Mouse (Mus musculus) CD4-positive naive resting alpha-beta T cell, adult 57 days (primary cell): ENCODE data around the gene Mapre1. TPM values are rescaled to one million over a fixed set of nuclear protein-coding genes. Genes with fewer than 3 reads are reported as not detected.

Experiments
- total RNA-seq: library from RNA; stranded (reverse); gene quantifications from one replicate; pipeline ENCODE4 v1.2.4, GENCODE M21; 2023

Gene Mapre1
- total RNA-seq = 132 TPM

DNA sequence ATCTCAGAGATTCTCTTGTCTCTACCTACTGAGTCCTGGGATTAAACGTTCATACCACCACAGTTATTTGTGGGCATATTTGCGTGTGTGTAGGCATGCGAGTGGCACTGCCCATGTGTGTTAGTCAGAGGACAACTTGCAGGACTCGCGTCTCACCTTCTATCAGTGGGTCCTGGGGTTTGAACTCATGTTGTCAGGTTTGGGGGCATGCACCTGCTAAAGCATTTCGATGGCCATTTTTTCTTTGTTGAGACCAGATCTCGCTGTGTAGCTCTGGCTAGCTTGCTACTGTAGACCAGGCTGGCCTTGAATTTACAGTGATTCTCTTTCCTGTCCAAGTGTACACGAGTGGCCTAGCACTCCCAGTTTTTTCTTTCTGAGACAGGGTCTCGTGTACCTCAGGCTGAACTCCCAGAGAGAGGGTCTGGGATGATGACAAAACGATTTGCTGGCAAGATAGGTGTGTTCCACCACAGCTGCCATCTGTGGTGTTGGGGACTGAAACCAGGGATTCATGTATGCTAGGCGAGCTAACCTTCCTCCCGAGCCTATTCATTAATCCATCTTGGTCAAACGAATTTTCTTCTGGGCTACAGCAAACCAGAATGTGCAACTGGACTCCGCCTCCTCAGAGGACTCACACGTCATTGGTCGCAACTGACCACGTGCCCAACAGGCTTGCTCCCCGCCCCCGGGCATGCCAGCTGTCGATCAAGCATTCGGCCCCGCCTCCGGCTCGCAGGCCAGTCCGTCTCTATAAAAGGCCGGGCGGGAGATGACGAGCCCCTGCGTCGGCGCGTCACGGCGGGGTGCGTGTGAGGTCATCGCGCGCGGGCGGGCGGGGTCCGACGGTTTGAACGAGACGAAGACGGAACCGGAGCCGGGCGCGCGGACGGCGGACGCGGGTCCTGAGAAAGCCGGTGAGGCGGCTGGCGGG, at the start of gene Mapre1:
TSS of gene Mapre1 (plus strand) at position 775 of the 937 bp plus-strand sequence.

GRCm38 (mm10) chr2:153696352-153696751, 44.7 kb upstream of the Mapre1 start, which contains the start of gene Dnmt3c:
Gene Dnmt3c, plus strand, starts transcription at chr2:153696652.

DNA sequence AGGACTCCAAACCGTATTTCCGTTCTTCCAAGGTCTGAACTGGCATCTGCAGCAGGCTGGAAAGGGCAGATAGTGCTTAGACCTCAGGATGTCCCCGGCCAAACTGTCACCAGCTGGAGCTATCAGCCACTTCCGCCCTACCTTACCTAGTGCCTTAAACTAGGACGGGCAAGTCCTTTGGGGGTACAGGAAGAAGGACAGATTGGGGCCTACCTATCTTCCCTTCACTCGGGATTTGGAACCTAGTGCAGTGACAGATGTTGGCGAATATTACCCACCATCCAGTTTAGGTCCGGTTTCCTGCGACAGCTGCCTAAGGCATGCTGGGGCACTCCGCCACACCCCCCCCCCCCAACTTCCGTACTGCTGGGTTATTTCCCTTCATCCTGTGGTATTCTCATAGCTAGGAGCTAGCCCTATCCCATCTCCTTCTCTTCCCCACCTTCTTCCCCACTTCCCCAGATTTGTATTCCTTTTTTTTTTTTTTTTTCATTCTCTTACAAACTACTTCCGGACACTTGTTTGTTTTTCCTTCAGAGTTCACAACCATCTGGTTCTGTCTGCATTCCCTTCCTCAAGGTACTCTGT, 38.4 kb downstream of the Mapre1 start, which contains the start of gene Efcab8:
TSS of gene Efcab8 (plus strand) at position 538 of the 588 bp plus-strand sequence.

Other genes starting within 250 kb of the Mapre1 start
- not detected for gene 4930404H24Rik, start 248.5 kb upstream of the Mapre1 start, total RNA-seq
- 2.5 TPM for gene Nol4l, start 211.3 kb upstream of the Mapre1 start, total RNA-seq
- 36.2 TPM for gene Commd7, start 108.5 kb upstream of the Mapre1 start, total RNA-seq
- gene Dnmt3b, start 91.8 kb upstream of the Mapre1 start, total RNA-seq = 9.6 TPM
- gene Dnmt3c, start 44.6 kb upstream of the Mapre1 start, total RNA-seq = not detected
- 0.65 TPM for gene Efcab8, start 38.7 kb downstream of the Mapre1 start, total RNA-seq
- not detected for gene Sun5, start 129.8 kb downstream of the Mapre1 start, total RNA-seq
- gene Bpifb2, start 133.8 kb downstream of the Mapre1 start, total RNA-seq = not detected
- not detected for gene Bpifb6, start 159.1 kb downstream of the Mapre1 start, total RNA-seq
- not detected for gene Bpifb3, start 177.0 kb downstream of the Mapre1 start, total RNA-seq
- gene Bpifb4, start 196.9 kb downstream of the Mapre1 start, total RNA-seq = not detected
- not detected for gene Bpifa6, start 233.7 kb downstream of the Mapre1 start, total RNA-seq